Mouse (Mus musculus) gastrocnemius, postnatal 10 days (tissue): Measurements from ENCODE around the gene Ip6k3. TPM values are rescaled to one million over a fixed set of nuclear protein-coding genes. Genes with fewer than 3 reads are reported as not detected.
A peak's percentile ranks its signal among the peaks of the same experiment; 100 is the strongest.

Source experiments
- DNase-seq: peaks from one replicate; pipeline ENCODE4 v3.0.0; 2021; ENCODE audit warnings: mixed read lengths
- total RNA-seq, 2 experiments: library from RNA; stranded (reverse); gene quantifications; 2 replicates each; pipeline ENCODE4 v1.2.3; 2021

The Ip6k3 gene
- total RNA-seq, 2 experiments from 2014 or later = 63.5 to 81.2 TPM

DNA sequence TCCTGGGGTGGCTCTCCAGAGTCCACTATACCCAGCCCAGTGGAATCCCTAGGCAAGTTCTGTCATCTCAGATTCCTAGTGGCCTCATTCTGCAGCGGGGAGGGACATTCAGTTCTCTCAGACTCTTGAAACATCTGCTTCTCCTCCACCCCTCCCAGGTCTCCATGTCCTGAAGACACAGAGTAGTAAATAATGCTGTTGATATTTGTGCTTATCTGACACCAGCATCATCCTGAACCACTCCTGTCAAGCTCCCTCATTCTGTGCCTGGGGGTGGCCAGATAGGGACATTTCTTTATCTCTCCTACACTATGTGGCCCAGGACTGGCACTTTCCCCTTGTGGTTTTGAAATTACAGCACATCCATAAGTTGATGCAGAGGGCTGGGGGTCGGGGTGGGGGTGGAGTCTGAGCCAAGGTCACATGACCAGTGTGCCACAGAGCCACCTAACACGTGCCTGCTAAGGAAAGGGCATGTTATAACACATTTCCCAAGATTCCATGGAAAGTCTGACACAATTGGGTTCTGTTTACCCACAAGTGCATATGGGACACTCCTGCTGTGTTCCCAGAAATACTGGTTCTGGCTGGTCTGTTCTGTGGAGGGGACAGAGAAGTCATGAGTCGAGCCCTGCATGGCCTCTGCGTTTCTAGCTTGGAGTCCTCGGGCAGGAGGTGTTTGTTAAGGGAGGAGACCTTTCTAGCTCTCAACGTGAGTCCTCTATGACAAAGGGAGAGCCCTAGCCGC, 14.4 kb downstream of the Ip6k3 start:
- no peak for DNase-seq

DNA sequence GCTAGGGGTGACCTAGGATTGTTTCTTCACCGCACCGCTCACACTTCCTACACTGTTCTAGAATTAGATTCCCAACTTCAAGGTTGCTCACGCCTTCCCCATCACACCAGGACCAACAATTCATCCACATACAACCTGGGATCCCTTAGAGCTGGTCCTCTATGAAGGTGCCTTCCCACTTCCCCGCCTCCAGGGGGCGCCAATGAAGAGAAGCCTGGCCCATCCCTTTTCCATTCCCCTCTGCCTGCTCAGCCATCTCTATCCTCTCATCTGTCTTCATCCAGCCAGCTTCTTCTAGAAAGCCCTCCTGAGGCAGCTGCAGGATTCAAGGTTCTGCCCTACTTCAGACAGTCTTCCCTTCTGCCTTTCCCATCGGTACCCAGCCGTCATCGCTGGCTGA, 16.2 kb downstream of the Ip6k3 start:
- DNase-seq = peak; percentile 62

DNA sequence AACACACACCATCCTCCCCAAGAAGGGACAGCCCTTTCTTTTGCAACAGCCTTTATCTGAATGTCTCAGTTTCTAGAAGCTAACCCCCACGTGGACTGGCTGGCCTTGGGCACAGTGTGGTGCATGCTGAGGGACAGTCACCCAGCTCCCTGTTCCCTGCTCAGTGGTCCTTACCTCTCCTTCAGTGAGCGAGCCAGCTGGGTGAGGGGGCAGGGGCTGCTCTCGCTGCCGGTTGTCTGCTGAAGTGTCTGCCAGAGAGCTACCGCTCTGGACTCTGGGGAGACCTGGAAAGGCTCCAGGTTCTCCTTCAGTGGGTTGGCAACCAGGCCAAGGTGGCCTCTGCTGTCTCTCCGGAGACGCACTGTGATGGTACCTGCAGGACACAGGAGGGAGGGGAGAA, 16.7 kb downstream of the Ip6k3 start:
- DNase-seq = no peak

DNA sequence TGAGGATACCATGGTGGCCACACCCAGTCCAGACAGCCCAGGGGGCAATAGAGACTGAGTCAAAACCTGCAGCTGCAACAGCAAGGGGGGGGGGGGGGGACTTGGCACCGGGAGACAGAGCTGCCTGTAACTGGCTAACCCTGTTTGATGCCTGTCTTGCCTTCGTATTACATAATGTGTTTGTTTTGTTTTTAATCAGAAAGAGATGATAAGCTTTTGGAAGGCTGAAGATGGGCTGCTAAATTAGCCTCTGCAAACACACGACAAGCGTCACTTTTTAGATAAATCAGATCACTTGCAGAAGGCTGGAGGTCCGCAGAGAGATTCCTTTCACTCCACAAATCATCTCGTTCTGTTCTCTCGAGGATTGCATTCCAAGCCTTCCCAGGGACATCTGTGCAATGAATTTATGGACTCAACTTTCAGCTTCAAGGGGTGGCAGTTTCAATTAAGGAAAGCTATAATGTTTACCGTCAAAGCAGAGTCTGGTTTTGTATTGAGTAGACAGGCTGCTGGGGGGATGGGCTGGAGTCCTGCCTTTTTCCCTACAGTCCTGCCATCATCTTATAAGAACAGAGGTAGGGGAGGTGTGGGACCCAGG, 21.2 kb downstream of the Ip6k3 start:
- DNase-seq = no peak

DNA sequence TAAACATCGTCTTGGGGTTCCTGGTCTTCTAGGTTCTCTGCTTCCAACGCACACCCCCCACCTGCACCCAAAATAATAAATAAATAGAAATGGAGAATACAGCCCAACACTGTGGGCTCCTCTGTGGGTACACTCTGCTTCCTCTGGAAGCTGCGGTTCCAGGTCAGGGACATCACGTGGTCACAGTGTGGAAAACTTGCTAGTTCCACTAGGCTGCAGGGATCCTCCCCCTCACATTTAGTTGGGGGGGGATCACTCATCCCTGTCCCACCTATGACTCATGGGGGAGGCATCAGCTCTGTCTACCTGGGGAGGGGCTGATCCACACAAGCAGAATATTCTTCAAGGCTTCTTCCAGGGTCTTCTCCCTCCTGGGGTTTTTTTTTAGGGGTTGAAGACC, 23.4 kb downstream of the Ip6k3 start:
- no peak for DNase-seq

DNA sequence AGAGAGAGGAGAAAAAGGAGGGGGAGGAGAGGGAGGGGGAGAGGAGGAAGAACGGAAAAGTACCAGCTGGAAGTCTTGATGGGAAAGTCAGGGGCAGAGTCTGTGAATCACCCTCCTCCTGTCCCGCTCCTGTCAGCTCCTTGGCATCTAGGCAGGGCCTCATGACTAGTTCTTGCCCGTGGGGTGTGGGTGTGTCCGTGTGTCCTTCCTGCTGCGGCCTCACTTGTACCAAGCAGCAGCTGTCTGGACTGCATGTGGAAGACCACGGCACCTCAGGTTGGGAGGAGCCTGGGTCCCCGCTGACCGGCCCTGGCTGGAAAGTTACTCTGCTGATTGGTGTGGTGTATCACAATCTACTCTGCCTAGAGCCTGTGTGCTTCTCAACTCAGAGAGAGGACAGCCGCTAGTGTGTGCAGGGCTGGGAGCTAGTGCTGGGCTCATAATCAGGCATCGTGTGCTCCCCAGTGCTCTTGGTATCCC, 25.6 kb downstream of the Ip6k3 start:
- DNase-seq = no peak

DNA sequence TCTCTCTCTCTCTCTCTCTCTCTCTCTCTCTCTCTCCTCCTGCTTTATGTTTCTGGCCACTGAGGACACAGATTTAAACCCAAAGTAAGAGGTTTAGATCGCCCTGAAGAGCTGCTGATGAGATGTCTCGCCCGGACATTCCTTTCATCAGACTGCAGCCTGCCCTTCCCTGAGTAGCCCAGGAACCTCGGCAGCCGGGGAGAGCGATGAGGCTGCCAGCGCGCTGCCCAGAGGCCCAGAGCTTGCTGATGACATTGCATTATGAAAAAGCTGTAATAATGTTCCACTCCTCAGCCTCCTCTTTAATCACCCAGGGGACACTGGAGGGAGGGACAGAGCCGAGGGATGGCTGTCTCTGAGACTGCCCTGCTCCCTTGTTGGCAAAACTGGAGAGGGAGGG, 27.3 kb downstream of the Ip6k3 start:
- DNase-seq = no peak

DNA sequence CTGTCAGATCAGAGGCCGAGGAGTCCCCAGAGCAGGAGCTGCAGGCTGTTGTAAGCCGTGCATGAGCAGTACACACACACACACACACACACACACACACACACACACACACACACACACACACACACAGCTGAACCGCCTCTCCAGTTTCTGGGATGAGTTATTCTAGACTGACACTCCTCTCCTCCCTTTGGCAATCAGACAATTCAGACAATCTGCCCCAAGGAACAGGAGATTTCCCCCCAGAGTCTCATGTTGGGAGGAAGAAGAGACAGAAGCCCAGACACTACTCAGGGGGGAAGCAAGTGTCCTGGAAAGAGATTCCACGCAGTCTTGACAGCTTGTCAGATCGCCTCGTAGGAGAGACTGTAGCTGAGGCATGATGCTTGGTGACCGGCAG, 28.3 kb downstream of the Ip6k3 start:
- DNase-seq = no peak

DNA sequence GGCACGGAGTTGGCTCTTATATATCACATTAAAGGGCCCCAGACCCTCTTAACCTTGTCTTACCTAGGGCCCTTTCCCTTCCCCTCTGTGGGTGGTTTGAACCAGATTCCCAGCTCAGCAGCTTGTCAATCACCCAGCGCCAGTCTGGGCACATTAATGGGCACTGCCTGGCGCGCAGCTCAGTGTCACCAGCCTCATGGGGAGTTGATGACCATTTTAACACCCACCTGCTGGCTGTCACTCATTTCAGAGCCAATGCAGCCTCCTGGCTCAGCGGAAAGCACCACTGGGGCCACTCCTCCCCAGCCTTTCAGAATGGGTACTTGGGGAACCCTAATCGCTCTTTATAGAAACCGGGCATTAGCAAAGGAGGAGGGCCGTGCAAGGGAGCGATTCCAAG, 29.2 kb downstream of the Ip6k3 start:
- DNase-seq = peak; percentile 44

DNA sequence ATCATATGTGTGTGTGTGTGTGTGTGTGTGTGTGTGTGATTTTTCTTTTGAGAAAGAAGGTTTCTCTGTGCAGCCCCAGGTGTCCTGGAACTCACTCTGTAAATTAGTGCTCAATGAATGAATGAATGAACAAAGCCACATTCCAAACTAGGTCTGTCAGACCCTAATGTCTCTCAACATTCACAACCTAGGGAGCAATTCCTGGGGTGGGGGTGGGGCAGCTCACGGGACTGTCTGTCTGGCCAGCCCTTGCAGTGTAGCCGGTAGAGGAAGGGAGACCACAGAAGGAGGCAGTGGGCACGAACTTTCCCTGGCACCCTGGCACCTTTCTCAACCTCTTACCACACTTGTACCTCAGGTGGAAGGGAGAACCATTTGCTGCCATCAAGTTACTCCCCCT, 32.9 kb downstream of the Ip6k3 start:
- no peak for DNase-seq

DNA sequence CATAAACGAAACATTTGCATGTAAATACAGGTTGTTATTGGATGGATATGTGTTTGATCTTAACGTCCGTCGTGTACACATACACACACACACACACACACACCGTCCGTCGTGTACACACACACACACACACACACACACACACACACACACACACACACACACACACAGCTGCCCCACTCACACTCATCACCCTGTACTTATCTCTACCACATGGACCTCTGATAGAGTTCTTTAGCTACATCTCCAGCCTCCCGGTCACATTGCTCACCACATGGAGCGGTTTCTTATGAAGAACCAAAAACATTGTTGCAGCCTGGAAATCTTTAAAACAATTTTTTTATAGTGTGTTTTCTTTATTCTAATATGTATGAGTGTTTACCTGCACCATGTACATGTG, 33.4 kb downstream of the Ip6k3 start:
- DNase-seq = no peak

DNA sequence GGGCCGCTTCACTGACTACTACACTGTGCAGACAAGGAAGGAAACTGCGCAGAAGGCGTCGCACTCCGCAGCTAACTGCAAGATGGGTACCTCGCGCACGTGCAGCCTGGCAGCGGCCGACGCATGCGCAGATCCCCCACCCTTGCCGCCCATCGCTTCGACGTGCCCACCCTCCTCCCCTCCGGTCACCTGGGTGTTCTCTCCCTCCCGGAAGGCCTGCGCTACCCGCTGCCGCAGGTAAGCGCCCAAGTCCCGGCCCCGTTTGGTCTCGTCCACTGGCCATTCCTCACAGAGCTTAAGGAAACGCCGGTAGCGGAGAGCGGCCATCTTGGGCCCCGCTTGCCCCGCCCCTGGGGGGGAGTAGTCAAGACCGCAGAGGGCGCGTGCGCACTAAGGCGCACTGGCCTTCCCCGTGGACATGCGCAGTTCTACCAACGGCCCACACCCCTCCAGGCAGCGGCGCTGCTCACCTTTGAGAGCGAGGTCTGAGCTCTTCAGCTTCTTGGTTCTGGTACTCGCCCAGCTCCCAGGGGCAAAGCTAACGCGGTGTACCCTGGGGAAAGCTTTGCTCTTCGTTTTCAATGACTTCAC, 33.9 kb downstream of the Ip6k3 start, which contains the start of gene Uqcc2:
TSS of gene Uqcc2 (minus strand) at position 366 of the 591 bp plus-strand sequence.
- DNase-seq = peak; percentile 99

DNA sequence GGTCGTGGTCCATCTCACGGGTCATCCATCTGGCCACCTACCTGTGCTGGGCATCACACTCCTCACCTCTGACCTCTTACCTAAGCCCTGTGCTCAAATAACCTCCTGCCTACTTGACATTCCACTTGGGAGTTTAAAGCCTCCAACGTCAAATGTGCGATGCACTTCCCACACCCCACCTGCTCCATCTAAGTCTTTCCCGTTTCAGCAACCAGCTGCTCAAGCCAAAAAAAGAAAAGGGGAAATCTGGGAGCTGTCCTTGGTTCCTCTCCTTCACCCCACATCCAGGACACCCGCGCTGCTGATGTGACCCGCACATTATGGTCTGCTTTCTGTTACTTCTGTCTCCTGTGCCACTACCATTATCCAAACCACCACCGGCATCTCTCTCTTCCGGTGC, 35.4 kb downstream of the Ip6k3 start:
- DNase-seq = no peak

DNA sequence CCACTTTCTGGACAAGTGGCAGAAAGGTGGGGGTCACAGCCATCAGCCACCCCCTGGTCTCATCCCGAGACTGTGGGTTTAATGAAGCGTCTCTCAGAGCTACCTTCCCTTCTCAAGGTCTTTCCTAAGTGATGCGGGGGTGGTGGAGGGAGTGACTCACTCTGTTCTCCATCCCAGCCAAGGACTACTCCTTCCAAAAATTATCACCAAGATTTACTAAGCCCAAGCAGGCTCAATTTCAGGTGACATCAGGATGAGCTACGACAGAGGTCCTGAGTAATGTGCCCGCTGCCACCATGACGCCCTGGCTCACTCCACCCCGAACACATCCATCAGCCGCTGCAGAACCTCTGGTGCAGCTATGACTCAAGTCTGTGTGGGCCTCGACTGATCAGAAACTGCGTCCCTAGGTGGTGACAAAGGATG, 36.3 kb downstream of the Ip6k3 start:
- no peak for DNase-seq

DNA sequence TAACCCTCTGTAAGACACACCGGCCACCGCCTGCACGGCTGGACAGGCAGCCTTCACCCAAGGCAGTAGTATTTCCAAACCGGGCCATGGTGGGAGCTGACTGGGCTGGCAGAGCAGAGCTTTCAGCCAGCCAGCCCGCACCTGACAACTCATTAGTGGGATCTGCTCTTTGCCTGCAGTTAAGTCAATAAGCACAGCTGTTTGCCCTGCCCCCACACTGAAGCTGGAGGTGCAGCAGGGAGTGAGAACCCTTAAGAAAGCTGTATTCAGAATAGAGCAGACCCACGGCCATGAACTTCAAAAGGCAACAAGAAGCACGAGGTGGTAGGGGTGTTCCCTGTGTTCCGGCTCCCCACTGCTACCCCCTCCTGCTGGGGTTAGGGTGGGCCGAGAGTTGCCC, 37.3 kb downstream of the Ip6k3 start:
- no peak for DNase-seq

DNA sequence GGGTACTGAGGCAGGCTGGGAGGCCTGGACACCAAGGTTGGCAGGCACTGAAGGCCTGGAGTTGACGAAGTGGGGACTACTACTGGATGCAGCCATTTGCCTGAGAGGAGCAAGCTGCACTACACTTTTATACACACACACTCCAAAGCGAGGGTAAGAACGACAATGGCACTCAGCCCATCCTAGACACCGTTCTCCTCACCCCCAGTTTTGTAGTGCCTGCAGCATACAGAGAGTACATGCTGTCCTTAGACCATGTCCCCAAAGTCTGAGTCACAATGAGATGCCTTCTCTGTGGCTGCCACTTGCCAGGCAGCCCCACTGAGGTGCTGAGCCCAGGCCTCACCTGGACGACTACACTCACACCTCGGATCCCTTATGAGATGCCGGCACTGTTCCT, 37.8 kb downstream of the Ip6k3 start:
- no peak for DNase-seq

DNA sequence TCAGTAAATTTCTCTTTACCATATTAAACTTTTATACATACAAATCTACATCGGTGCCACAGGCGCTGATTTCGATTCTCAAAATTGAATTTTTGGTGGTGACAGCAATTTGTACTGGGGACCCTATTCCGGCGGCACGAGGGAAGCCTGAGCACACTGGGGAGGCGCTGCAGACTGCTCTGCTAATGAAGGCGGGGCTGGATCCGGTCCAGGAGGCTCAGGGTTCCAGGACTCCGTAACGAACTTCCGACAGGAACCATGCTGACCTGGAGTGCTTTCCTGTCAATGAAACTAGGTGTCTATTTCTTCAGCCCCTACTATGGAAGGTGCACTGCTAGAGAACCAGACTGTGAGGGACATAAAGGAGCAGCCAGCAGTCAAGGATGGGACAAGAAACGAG, 38.3 kb downstream of the Ip6k3 start:
- DNase-seq = no peak

DNA sequence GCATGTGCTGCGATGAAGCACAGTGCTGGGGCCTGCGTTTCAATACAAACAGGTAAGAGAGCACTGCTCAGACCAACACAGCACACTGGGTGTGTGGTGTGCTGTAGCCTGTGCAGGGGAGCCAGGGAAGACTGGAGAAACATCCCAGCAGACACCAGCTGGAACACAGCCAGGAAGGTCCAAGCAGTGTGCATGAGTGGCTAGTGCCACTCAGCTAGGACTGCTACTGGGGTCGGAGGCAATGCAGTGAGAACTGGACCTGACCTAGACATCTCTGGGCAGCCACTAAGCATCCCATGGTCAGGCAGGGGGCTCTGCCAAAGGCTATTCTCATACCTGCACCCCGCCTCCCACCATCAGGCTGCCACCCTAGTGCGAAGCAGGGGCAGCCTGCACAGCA, 39.4 kb downstream of the Ip6k3 start:
- DNase-seq = no peak

DNA sequence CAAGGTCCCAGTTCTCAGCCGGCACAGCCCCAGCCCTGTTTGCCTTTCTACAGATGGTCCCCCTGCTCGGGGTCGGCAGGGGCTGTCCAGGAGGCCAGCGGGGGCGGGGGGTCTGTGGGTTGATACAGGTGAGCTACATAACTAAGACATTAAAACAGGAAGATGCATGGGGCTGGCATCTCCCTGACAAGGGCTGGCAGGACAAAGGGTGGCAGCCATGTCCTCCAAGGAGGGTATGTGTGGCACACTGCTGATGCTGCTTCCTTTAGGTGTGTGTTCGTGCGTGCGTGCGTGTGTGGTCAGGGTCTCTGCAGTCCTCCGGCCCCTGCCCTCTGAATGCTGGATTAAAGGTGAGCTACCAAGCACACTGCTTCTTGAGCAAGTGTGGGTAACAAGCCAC, 40.6 kb downstream of the Ip6k3 start:
- no peak for DNase-seq

DNA sequence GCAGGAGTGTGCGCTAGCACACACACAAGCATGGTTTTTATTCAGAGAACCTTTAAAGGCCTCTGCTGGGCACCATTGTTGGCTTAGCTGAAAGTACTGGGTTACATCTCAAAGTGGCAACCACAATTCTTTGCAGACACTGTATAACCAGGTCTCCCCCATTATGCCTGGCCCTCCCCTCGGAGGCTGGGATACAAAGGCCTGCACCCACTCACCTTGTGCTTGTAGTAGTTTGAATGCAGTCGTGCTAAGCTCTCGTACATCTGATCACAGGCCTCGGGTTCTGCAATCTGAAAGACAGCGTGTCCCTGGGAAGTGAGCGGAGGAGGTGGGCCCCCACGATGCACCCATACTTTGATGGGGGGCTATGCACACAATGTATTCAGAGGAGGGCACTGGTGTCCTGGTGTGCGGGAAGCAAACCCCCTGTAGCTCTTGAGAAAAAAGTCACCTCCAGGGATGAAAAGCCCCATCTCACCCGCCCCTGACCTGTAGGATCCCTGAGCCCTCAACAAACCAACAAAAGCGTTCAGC, 41.9 kb downstream of the Ip6k3 start:
- no peak for DNase-seq

DNA sequence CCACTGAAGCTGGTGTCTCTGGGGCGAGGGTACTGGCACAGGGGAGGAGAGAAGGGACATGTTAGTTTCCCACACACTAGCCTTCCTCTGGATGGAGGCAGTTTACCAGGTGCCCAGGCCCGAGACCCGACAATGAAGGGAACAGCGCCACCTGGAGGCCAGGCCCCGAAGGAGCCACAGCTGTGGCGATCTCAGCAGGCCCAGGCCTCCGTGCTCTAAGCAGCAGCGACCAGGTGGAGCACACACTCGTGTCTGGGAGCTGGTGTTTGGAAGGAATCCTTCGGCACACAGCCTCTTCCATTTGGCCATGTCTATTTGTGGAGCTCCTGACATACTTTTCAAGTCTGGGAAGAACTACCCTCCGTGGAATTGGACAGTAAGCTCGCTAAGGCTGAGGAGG, 42.4 kb downstream of the Ip6k3 start:
- peak; percentile 91 for DNase-seq

DNA sequence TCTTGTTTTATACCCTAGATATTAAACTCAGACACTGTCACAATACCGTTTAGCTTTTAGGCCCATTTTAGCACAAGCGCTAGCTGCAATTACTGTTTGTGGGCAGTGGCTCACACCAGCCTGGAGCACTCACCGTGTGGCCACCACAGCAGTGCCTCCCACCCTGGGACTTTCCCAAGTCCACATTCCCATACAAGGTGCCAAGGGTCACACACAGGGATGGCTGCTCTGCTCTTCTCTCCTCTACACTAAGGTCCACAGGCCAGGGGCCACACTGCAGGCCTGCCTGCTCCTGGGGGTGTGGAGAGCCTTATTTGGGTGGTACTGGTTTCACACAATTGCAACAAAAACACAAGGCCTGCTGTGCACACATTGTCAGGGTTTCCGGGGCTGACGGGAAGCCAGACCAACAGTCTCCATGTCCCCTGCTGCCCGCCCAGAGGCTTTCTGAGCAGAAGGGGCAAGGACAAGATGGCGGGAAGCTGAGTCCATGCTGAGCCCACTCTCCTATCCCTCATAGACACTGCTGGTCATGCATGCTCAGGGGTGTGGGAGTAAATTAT, 43.7 kb downstream of the Ip6k3 start:
- DNase-seq = no peak

DNA sequence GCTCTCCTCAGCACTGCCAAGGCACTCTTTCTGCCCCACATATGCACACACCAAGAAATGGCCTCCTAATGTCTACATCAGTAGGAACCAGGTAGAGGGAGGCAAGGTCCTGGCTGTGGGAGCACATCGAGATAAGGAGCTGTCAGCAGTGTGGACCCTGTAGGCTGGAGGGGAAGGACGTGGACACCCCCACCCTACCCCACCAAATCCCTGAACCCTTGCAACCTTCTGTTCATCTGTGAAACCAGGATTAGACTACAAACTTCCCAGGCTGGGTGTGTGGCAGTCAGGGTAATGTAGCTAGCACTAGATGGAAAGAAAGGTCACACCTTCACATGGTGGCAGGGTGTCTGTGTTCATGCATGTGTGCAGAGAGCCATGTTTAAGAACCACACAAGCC, 44.5 kb downstream of the Ip6k3 start:
- DNase-seq = no peak
